Mouse (Mus musculus) left cerebral cortex, adult 9 months (tissue): ENCODE measurements at regions not wholly inside any gene's neighbourhood (a gene's known extent, or its start where the extent isn't known, plus 50 kb on each side); places are given as distances from the start of the nearest gene placed in this dataset.

Source experiments
- DNase-seq, 2 experiments: peaks; one replicate each; pipeline ENCODE4 v3.0.0; 2022; ENCODE audit warnings: low spot score in 2 of 2

DNA sequence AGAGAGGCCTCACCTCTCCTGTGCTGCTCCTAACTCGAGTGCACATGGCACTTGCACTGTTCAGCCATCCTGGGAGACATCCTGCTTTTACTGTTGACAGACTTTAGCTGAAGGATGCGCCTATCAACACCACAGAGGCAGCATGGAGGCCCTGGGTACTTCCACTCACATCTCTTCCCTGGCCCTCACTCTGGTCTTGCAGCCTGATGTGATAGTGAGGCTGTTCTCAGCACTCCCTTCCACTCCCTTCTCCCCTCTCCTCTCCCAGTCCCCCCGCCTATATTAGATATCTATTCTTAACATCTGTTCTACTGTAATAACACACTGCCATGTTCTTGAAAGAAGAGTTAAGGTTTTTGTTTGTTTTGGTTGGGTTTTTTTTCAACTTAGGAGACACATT lies 50.2 kb upstream of the Bod1 start:
- no peak for DNase-seq

DNA sequence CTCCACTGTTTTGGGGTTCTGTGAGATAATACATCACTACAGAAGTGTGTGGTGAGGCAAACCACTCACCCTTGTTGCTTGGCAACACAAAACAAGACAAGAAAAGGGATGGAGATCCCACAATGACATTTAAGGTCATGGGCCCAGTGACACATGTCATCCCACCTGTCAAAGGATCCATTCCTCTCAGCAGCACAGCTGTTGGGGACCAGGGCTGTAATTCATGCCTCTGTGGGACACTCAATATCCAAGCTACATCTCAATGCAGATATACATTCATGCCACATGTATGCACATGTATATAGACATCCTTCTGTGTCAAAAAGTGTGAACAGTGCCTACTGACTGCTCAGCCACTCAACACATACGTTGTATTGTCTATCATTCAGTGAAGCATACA lies 52.8 kb upstream of the Bod1 start:
- DNase-seq: no peak

DNA sequence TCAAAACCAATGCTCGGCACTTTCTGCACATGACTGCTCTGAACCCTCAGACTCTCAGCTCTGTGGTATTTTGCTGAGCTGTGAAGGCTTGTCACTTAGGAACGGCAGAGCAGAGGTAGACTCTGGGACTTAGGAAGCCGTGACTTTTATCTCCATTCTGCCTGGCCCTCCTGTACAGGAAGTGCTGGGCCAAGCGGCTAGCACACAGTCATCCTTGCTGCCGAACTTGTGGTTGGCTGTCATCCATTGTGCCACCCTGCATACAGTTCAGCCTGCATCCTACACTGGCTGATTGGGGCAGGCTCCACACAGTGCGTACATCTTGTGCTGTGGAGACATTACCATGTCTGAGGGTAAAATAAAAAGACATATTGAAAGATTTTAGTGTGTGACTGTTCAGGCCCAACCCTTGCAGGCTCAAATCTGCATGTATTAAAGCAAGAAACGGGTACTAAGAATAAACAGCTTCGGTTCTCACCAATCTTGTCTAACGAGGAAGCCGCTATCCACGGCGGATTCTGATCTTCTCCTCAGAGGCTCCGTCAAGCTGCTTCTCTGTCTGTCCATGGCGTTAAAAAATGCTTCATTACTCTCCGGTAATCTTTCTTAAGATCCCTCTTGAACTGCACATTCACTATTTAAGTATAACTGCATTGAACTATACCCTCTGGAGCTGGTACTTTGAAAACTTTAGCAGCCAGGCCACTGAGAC lies 54.4 kb upstream of the Bod1 start:
- DNase-seq: no peak

DNA sequence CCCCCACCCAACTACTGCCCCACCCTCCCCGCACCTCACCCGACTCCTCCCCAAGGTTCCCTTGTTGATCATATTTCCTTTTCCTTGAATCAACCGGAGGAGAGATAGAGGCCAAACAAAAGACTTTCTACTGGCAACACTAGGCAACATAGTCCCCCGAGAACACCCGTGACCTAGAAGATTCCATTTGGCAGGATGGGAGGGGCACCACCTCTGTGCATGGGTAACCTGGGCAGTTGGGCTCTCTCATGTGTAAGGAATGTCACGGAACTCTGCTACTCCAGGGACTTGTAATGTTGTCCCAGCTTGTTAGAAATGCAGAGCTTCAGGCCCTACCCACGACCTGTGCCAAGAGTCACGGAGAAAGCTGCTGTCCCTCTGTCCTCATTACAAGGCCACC lies 55.6 kb upstream of the Bod1 start:
- no peak for DNase-seq

DNA sequence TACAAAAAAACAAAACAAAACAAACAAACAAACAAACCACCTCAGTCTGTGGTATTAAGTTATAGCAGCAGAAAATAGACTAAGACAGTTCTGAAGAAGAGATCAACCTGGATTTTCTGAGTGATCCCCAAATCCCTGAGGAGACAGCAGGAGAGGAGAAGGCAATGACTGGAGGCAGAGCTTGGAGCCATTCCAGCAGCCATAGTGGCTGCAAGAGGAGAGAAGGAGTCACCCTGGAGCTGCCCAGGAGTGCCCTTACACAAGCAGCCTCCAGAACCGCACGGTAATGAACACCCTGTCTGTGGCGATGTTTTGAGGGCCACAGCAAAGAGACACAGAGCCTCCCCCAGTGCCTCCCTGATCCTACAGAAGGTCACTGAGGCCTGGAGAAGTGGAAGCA lies 58.0 kb upstream of the Bod1 start:
- no peak for DNase-seq

- DNase-seq: no peak
Observed at GRCm38 (mm10) chr11:31730181-31730580, 58.5 kb upstream of the Bod1 start.

DNA sequence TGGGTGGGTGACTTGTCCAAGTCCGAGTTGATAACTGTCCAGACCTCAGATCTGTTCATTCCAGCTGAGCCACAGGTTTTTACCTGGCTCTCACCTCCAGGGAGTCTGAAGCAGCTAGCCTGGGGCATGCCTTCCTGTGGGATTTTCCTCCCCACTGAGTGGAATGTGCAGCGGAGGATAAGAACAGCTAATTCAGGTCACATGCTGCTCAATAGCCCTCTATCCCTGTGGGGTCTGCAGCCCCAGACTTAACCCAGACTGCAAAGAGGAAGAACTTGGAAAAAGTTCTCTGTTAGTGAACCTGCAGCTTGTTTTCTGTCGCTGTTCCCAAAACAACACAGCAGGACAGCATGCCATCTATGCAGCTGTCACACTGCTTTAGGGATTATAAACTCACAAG lies 59.0 kb upstream of the Bod1 start:
- DNase-seq: no peak

- no peak for DNase-seq
Observed at GRCm38 (mm10) chr11:31731459-31731858, 59.8 kb upstream of the Bod1 start.

DNA sequence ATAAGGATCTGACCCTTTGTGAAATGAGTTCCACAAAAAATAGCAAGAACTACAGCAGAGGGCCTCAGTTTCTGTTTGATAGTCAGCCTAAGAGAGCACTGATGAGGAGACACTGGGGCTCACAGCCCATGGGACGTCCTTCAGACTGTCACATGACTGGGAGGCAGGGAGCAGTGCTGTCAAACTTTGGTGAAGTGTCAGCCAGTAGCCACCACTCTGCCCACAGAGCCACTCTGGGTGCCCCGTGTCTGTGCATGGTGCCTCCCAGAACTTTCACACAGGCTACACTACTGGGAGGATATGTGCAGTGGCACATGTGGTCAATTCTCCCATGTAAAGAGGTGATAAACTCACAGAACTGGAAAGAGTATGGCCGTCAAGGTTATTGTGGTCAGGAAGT lies 60.7 kb upstream of the Bod1 start:
- no peak for DNase-seq

GRCm38 (mm10) chr11:31732958-31733357 lies 61.3 kb upstream of the Bod1 start:
- no peak for DNase-seq

DNA sequence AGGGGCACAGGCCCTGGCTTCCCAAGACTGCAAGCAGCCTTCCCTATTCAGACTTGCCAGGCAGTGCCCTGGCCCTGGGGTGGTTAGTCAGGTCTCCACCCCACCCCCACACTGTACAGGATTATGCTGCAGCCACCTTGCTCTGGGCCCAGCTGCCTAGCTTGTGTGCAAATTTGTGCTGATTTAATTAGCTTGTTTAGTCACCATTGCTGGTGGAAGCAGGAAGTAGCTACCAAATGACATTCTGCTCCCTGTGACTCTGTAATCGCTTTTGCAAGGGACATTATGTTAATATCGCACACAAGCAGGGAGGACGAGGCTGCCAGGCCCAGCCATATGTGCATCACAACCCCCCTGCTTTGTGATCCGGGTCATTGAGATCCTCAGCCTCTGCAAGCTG lies 62.4 kb upstream of the Bod1 start:
- DNase-seq: no peak

- no peak for DNase-seq
Observed at GRCm38 (mm10) chr11:31735257-31735656, 63.6 kb upstream of the Bod1 start.

DNA sequence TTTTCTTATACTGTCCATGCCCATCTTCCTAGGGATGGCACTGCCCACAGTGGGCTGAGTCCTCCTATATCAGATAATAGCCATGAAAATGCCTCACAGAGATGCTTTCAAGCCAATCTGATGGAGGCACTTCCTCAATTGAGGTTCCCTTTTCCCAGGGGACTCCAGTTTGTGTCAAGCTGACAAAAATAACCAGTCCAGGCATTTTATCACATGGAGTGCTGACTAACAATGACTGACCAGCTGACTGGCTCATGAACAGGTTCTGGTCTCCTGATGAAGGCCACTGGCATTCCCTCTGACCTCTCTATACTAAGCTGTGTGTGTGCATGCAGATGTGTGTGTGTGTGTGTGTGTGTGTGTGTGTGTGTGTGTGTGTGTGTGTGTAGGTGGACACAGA lies 64.4 kb upstream of the Bod1 start:
- DNase-seq: no peak

DNA sequence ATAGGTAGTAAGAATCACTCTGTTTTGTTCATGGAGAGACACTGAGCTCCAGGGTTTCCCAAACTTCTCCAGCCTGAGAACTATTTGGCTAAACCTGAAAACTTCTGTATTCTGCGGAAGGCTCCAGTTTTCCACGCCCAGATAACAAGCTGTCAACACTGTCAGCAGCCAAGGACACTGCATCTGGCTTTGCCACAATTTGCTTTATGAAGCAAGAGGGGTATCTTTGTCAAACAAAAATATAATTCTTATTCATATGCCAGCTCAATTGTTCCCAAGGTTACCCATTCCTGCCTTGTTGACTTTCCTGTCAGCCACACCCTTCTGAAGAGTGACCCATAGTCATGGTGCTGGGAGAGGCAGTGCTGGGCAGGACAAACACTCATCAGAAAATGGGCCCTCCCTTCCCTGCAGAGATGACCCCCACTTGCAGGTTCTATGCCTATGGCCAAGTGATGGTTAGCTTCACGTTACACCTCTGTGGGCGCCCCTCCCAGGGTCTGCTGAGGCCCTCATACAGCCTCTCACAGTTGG lies 64.9 kb upstream of the Bod1 start:
- DNase-seq: no peak

DNA sequence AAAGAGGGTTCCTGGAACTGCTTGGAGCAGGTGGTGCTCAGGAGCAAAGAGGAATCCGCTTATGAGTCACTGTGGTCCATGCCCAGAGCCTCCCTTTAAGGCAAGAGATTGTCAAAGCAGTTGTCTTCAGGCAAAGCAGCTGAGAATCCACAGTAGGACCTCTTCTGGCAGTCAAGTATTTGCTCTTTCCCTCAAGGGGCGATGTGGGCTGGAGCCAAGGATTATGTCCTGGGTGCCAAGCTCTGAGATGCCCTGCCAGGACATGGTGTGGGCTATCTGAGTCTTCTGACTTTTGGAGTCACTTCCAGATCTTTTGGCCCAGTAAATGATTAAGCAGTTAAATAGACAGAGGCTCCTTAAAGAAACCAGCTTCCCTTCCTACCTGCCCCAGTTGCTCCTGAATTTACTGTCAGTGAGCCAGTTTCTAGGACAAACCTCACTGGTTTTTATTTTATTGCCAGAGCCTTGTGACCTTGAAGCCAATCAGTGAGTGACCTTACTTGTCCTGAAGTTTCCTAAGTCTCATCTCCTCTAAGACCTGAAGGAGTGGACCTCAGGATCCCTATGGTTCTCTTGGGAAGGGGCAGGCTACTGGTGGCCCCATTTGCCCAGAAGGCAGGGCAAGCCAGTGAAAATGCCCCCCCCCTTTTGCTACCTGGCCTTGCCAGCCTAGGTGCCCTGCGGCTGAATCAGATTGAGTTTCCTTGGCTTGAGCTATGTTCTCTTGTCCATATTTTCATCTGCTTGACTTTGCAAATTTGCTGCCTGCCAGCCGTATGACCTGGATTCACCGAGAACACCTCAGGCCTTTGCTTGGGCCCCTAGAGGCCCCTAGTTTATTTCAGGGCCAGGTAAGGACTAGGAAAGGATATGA lies 66.7 kb upstream of the Bod1 start:
- no peak for DNase-seq

DNA sequence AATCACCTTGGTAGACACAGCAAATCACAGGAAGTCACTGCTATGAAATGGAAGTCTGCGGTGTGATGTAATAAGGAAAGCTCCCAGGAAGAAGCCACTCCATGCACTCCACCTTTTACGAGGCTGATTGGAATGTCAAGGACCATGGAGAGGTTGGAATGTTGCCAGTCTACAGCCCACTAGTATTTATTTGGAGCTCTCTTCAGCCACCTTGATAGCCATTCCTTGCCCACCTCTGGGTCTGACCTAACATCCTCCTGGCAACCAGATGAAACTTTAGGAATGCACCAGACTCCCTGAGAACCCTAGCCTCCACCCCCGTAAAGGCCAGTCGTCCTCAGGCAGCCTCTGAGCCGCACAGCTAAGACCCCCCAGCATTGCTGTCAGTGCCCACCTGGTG lies 68.7 kb upstream of the Bod1 start:
- no peak for DNase-seq

DNA sequence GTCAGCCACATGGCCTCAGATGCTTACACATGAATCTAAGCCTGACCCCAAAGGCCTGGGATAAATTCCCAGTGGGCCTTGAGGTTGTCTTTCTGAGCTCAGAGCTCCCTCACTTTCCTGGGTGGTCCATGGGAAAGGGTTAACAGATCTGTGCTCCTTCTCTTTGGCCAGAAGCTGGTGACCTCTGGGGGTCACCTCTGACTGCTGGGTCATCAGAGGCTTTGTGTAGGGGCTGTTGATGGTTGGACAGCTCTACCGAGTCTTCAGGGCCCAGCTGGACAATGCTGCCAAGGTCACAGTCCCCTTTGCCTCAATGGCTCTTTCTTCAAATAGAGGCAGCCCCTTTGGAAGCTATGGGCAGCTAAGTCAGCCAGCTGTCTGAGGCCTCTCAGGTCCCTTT lies 70.5 kb upstream of the Bod1 start:
- no peak for DNase-seq

DNA sequence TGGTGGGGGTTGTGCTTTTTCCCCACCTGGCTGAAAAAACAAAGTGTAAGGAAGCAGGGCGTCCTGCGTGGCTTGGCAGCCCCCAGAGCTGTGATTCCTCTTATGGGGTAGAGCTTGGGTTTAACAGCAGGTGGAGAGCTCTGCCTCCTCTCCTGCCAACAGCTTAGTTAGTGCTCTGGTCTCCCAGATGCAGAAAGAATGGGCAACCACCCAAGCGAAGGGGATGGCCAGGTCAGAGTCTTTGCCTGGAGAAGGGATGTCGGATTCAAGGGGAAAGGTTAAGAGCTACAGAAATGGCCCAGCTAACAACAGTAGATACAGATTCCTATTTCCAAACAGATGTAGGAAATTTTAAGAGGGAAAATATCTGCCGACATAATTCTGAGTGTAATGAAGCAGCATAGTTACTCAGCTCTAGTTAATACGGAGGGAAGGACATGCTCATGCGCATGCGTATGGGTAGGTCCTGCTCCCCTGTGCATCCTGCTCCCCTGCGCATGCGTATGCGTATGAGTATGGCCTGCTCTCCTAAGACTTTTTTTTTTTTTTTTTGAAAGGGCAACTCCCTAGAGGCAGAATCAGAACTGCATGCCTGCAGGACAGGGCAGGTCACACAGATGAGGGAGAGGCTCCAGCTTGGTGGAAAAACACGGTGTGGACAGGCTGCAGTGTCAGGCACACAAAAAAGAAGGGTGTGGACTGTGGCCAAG lies 72.5 kb upstream of the Bod1 start:
- no peak for DNase-seq

GRCm38 (mm10) chr11:31745028-31745865 lies 73.6 kb upstream of the Bod1 start:
- no peak for DNase-seq

GRCm38 (mm10) chr11:31745866-31746248 lies 74.2 kb upstream of the Bod1 start:
- DNase-seq: no peak

- no peak for DNase-seq
Observed at GRCm38 (mm10) chr11:31746488-31746887, 74.8 kb upstream of the Bod1 start.

- DNase-seq: no peak
Observed at GRCm38 (mm10) chr11:31746939-31747338, 75.3 kb upstream of the Bod1 start.
